Mouse (Mus musculus): Measurements from ENCODE around the gene Olfr372. TPM values are rescaled to one million over a fixed set of nuclear protein-coding genes. Genes with fewer than 3 reads are reported as not detected.
"Not testable (repeated sequence)": the region's sequence is repeated elsewhere in the genome, so short reads cannot be mapped to it uniquely, and the experiment has no call there.

Gene Olfr372
- not detected in 2 replicates for polyA plus RNA-seq (2014; fragmentation: Nextera tagmentation; extraction: Ambion mirVana)

DNA sequence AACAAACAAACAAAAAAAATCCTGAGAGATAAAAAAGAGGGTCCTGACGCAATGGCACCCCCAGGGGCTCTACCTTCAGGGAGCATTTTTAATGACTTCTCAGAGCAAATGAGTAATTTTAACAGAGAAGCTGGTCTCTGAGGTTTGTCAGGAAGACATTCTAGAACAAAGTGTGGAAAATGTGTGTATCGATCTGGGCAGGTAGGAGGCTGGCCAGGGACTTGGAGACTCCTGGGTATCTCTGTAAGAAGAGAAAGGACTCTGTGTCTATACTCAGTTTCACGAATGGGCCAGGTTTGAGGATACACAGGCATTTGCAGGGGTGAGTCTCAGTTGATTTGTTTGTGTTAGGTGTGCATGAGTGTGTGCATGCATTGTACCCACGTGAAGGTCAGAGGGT is at the start of gene Olfr372:
Gene Olfr372, plus strand, starts transcription at position 301 of the 400 bp plus-strand sequence.
- WGBS: 83% methylated on average over 4 of the region's 4 CpGs
- not testable (repeated sequence) for ATAC-seq (ENCODE audit: low FRiP score, low TSS enrichment); H3K4me1 ChIP-seq (ENCODE audit: control insufficient read depth, insufficient read depth, low read length); H3K27ac ChIP-seq (ENCODE audit: low read depth, low read length); H3K36me3 ChIP-seq (ENCODE audit: control insufficient read depth, insufficient read depth, low read length); H3K4me3 ChIP-seq (ENCODE audit: low read length); H3K9me3 ChIP-seq (ENCODE audit: control insufficient read depth, low read length); H3K9ac ChIP-seq (ENCODE audit: low read depth, low read length); H3K4me2 ChIP-seq (replicated peaks; ENCODE audit: low read depth, low read length); H3K27me3 ChIP-seq (ENCODE audit: control insufficient read depth, insufficient read depth, low read length)

DNA sequence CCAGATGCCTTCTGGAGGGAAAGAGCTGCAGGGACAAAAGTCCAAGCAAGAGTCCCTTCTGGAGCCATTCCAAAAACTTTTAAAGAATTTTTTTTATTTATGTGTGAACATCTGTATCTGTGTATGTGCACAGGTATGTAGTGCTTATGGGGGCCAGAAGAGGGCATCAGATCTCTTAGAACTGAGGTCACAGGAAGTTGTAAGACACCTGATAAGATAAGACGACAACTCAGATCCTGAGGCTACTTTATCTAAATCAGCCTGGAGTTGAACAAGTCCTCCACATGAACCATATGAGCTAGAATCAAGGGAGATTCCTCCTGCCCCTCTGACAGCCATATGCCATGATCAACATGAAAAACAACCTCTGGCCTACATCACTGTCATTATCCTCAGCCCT is 41.6 kb upstream of the Olfr372 start:
- H3K4me1 ChIP-seq (ENCODE audit: control insufficient read depth, insufficient read depth, low read length): no peaks in the 10 kb centered on the region
- no peaks in the 10 kb centered on the region for H3K9me3 ChIP-seq (ENCODE audit: control insufficient read depth, low read length)
- H3K4me3 ChIP-seq (ENCODE audit: low read length): no peak overlapping the region
- no peak overlapping the region for H3K4me2 ChIP-seq (replicated peaks; ENCODE audit: low read depth, low read length)
- ATAC-seq (ENCODE audit: low FRiP score, low TSS enrichment): no peak
- H3K27me3 ChIP-seq (ENCODE audit: control insufficient read depth, insufficient read depth, low read length): no peaks in the 10 kb centered on the region
- no peak overlapping the region for H3K9ac ChIP-seq (ENCODE audit: low read depth, low read length)
- no peak overlapping the region for H3K27ac ChIP-seq (ENCODE audit: low read depth, low read length)
- WGBS: 89% methylated on average over 1 of the region's 1 CpGs
- no peaks in the 10 kb centered on the region for H3K36me3 ChIP-seq (ENCODE audit: control insufficient read depth, insufficient read depth, low read length)

DNA sequence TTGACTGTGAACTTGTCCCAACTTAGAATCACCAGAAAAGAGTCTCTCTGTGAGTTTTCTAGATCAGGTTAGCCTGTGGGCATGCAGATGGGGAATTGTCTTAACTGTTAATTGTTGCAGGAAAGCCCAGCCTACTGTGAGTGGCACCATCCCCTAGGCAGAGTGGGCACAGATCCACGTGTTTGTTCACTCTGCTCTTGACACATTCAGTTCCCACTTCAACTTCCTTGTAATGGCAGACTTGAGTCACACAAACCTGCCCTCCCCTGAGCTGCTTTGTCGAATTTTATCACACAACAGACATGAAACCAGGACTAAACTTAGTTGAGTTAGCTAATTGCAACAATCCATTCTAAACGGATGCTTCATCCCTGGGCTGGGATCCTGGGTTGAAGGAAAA is 40.8 kb upstream of the Olfr372 start:
- WGBS: 70% methylated on average over 3 of the region's 3 CpGs

DNA sequence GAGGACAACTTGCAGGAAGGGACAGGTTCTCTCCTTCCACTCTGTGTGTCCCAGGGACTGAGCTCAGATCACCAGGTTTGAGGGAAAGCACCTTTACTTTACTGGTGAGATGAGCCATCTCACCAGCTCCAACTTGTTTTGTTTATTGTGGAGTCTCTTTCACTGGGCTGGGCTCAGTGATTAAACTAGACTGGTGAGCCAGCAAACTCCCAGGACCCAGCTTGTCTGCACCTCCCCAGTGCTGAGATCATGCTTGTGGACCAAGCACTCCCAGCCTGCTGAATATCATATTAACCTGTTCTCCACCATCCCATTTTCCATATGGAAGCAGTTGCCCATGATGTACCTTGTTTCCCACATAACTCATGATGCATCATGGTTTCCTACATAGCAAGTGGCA is 38.1 kb upstream of the Olfr372 start:
- Histone ChIP-seq H3K27me3 (ENCODE audit: control insufficient read depth, insufficient read depth, low read length) (no peaks in the 10 kb centered on the region), H3K9ac (ENCODE audit: low read depth, low read length) (no peak overlapping the region), H3K36me3 (ENCODE audit: control insufficient read depth, insufficient read depth, low read length) (no peaks in the 10 kb centered on the region), H3K4me2 (replicated peaks; ENCODE audit: low read depth, low read length) (no peak overlapping the region), H3K27ac (ENCODE audit: low read depth, low read length) (no peak overlapping the region), H3K9me3 (ENCODE audit: control insufficient read depth, low read length) (no peaks in the 10 kb centered on the region), H3K4me3 (ENCODE audit: low read length) (no peak overlapping the region), H3K4me1 (ENCODE audit: control insufficient read depth, insufficient read depth, low read length) (no peaks in the 10 kb centered on the region)
- ATAC-seq (ENCODE audit: low FRiP score, low TSS enrichment): no peak

More for the DNA sequence above, 40.8 kb upstream of the Olfr372 start:
- H3K4me2 ChIP-seq (replicated peaks; ENCODE audit: low read depth, low read length): no peak overlapping the region
- H3K9me3 ChIP-seq (ENCODE audit: control insufficient read depth, low read length): no peaks in the 10 kb centered on the region
- H3K36me3 ChIP-seq (ENCODE audit: control insufficient read depth, insufficient read depth, low read length): no peaks in the 10 kb centered on the region
- no peak for ATAC-seq (ENCODE audit: low FRiP score, low TSS enrichment)
- no peak overlapping the region for H3K4me3 ChIP-seq (ENCODE audit: low read length)
- H3K4me1 ChIP-seq (ENCODE audit: control insufficient read depth, insufficient read depth, low read length): no peaks in the 10 kb centered on the region
- H3K27ac ChIP-seq (ENCODE audit: low read depth, low read length): no peak overlapping the region
- H3K9ac ChIP-seq (ENCODE audit: low read depth, low read length): no peak overlapping the region
- no peaks in the 10 kb centered on the region for H3K27me3 ChIP-seq (ENCODE audit: control insufficient read depth, insufficient read depth, low read length)

DNA sequence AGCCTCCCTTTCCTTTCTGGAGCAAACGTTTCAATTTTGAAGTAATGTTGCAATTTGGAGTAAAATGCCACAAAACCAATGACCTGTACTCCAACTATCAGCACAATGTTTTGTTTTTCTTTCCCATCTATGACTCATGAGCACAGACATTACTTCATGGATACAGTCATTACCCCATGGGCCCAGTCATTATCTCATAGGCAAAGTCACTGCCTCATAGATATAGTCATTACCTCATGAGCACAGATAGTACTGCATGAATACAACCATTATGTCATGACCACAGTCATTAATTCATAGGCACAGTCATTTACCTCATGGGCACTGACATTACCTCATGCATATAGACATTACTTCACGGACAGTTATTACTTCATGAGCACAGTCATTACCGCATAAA is 35.1 kb upstream of the Olfr372 start:
- Histone ChIP-seq H3K36me3 (ENCODE audit: control insufficient read depth, insufficient read depth, low read length) (no peaks in the 10 kb centered on the region), H3K4me3 (ENCODE audit: low read length) (no peak overlapping the region), H3K9me3 (ENCODE audit: control insufficient read depth, low read length) (no peaks in the 10 kb centered on the region), H3K4me1 (ENCODE audit: control insufficient read depth, insufficient read depth, low read length) (no peaks in the 10 kb centered on the region), H3K27ac (ENCODE audit: low read depth, low read length) (no peak overlapping the region), H3K27me3 (ENCODE audit: control insufficient read depth, insufficient read depth, low read length) (no peaks in the 10 kb centered on the region), H3K4me2 (replicated peaks; ENCODE audit: low read depth, low read length) (no peak overlapping the region), H3K9ac (ENCODE audit: low read depth, low read length) (no peak overlapping the region)
- no peak for ATAC-seq (ENCODE audit: low FRiP score, low TSS enrichment)
- WGBS: 85% methylated on average over 3 of the region's 3 CpGs

DNA sequence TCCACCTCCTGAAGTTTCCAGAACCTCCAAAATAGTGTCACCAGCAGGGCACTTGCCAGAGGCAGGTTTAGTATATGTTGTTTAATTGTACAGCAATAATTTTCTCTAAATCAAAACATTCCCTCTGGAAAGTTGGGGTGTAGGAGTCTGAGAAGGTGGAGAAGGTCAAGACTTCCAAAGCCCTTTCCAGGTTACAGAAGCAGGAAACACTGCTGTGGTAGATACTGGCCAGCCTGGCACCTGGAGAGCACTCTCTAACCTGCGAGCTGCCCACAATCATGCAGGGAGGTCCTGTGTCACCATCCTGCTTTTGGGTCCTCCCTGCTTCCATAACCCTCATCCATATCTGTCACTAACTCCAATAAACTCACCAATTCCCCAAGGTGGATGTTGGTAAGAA is 34.3 kb upstream of the Olfr372 start:
- no peak for ATAC-seq (ENCODE audit: low FRiP score, low TSS enrichment)
- H3K4me2 ChIP-seq (replicated peaks; ENCODE audit: low read depth, low read length): no peak overlapping the region
- no peaks in the 10 kb centered on the region for H3K36me3 ChIP-seq (ENCODE audit: control insufficient read depth, insufficient read depth, low read length)
- no peaks in the 10 kb centered on the region for H3K27me3 ChIP-seq (ENCODE audit: control insufficient read depth, insufficient read depth, low read length)
- no peaks in the 10 kb centered on the region for H3K4me1 ChIP-seq (ENCODE audit: control insufficient read depth, insufficient read depth, low read length)
- H3K9ac ChIP-seq (ENCODE audit: low read depth, low read length): no peak overlapping the region
- no peak overlapping the region for H3K4me3 ChIP-seq (ENCODE audit: low read length)
- 75% methylated on average over 1 of the region's 1 CpGs for WGBS
- H3K27ac ChIP-seq (ENCODE audit: low read depth, low read length): no peak overlapping the region
- H3K9me3 ChIP-seq (ENCODE audit: control insufficient read depth, low read length): no peaks in the 10 kb centered on the region

DNA sequence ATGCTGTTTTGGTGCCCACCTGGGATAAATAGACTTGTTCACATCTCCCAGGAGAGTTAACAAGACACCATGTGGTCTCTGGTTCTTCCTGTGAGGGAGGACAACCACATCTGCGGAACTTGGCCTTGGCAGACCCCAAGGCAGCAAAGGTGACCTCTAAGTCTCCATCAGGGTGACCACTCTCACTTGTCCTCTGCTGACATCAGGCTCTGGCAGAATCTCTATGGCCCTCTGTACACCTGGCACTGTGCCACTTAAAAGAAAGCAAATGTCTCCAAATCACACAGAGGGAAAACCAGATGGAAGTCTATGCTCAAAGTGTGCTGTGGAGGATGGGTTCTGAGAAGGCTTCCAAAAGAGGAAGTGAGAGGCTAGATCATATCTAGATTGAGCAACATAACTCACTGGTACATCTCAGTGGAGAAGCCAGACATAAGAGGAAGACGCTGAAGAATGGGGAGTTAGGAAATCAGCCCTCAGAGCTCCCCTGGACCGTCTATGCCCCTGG is 32.8 kb upstream of the Olfr372 start:
- WGBS: 67% methylated on average over 3 of the region's 3 CpGs

DNA sequence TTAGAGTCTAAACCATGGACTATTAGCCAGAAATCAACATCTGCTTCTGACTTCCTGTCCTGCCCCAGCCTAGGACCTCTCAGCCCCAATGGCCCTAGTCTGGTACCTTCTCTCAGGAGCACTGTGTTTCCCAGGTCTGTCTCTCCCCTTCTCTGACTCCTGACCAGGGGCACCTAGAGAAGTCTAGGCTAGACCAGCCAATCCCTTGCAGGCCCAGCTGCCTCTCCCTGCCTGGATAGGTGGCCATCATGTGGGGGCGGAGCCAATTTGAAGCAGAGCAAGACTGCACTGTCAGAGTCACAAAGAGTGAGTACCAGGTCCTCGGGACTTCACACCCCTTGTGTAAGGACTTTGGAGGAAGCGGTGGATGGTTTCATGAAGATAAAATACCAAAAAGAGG is 31.5 kb upstream of the Olfr372 start, which contains the start of gene Cyp4f18:
Gene Cyp4f18, minus strand, starts transcription at position 154 of the 400 bp plus-strand sequence.
- no peaks in the 10 kb centered on the region for H3K9me3 ChIP-seq (ENCODE audit: control insufficient read depth, low read length)
- H3K9ac ChIP-seq (ENCODE audit: low read depth, low read length): no peak within 1 kb of the TSS
- H3K27me3 ChIP-seq (ENCODE audit: control insufficient read depth, insufficient read depth, low read length): no peaks in the 10 kb centered on the region
- no peaks in the 10 kb centered on the region for H3K4me1 ChIP-seq (ENCODE audit: control insufficient read depth, insufficient read depth, low read length)
- WGBS: 81% methylated on average over 3 of the region's 3 CpGs
- no peak within 1 kb of the TSS for H3K4me3 ChIP-seq (ENCODE audit: low read length)
- H3K27ac ChIP-seq (ENCODE audit: low read depth, low read length): no peak within 1 kb of the TSS
- ATAC-seq (ENCODE audit: low FRiP score, low TSS enrichment): no peak
- H3K36me3 ChIP-seq (ENCODE audit: control insufficient read depth, insufficient read depth, low read length): no peaks in the 10 kb centered on the region
- H3K4me2 ChIP-seq (replicated peaks; ENCODE audit: low read depth, low read length): no peak within 1 kb of the TSS

More for the DNA sequence above, 32.8 kb upstream of the Olfr372 start:
- H3K4me2 ChIP-seq (replicated peaks; ENCODE audit: low read depth, low read length): no peak overlapping the region
- no peaks in the 10 kb centered on the region for H3K27me3 ChIP-seq (ENCODE audit: control insufficient read depth, insufficient read depth, low read length)
- ATAC-seq (ENCODE audit: low FRiP score, low TSS enrichment): no peak
- no peaks in the 10 kb centered on the region for H3K4me1 ChIP-seq (ENCODE audit: control insufficient read depth, insufficient read depth, low read length)
- H3K9ac ChIP-seq (ENCODE audit: low read depth, low read length): no peak overlapping the region
- no peak overlapping the region for H3K4me3 ChIP-seq (ENCODE audit: low read length)
- no peak overlapping the region for H3K27ac ChIP-seq (ENCODE audit: low read depth, low read length)
- no peaks in the 10 kb centered on the region for H3K9me3 ChIP-seq (ENCODE audit: control insufficient read depth, low read length)
- H3K36me3 ChIP-seq (ENCODE audit: control insufficient read depth, insufficient read depth, low read length): no peaks in the 10 kb centered on the region

DNA sequence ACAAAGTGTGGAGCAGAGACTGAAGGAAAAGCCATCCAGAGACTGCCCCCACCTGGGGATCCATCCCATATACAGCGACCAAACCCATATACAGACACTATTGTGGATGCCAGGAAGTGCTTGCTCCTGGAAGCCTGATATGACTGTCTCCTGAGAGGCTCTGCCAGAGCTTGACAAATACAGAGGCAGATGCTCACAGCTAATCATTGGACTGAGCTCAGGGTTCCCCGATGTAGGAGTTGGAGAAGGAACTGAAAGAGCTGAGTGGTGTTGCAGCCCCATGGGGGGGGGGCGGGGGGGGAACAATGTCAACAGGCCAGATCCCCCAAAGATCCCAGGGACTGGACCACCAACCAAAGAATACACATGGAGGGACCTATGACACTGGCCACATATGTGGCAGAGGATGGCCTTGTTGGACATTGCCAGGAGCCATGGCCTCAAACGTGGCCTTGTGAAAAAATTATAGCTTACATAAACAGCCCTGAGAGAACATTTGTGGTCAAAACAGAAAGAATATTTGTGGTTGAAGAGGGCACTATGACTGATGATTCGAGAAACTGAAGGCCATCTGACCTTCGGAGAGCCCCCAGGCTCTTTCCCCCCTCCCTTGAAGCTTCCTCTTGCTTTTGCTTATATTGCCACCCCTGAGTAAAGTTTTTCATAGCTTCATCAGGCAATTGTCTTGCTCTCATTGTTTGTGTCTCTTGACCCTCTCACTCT is 27.4 kb upstream of the Olfr372 start:
- not testable (repeated sequence) for H3K9ac ChIP-seq (ENCODE audit: low read depth, low read length); H3K9me3 ChIP-seq (ENCODE audit: control insufficient read depth, low read length); H3K36me3 ChIP-seq (ENCODE audit: control insufficient read depth, insufficient read depth, low read length); H3K4me3 ChIP-seq (ENCODE audit: low read length); H3K27me3 ChIP-seq (ENCODE audit: control insufficient read depth, insufficient read depth, low read length); H3K27ac ChIP-seq (ENCODE audit: low read depth, low read length); H3K4me2 ChIP-seq (replicated peaks; ENCODE audit: low read depth, low read length); H3K4me1 ChIP-seq (ENCODE audit: control insufficient read depth, insufficient read depth, low read length); ATAC-seq (ENCODE audit: low FRiP score, low TSS enrichment)
- WGBS: 63% methylated on average over 6 of the region's 6 CpGs
